Mouse (Mus musculus): ENCODE results near the gene Lrp5. TPM values are rescaled to one million over a fixed set of nuclear protein-coding genes. Genes with fewer than 3 reads are reported as not detected.

Gene Lrp5
- polyA plus RNA-seq, 1 experiment from 2014 or later: 2.3 TPM

- WGBS: 88% methylated on average over 5 of the region's 5 CpGs
Observed at GRCm38 (mm10) chr19:3631431-3631830, 54.9 kb downstream of the Lrp5 start.

GRCm38 (mm10) chr19:3630486-3630885 is 55.9 kb downstream of the Lrp5 start:
- Histone ChIP-seq H3K36me3 (ENCODE audit: control insufficient read depth, insufficient read depth) (no peaks in the 10 kb centered on the region), H3K9me3 (ENCODE audit: control insufficient read depth, low read length) (no peaks in the 10 kb centered on the region), H3K27ac (ENCODE audit: low read length) (no peak overlapping the region), H3K4me3 (replicated peaks; ENCODE audit: low read length) (no peak overlapping the region), H3K4me2 (ENCODE audit: low read length) (no peak overlapping the region), H3K27me3 (replicated peaks; ENCODE audit: control insufficient read depth, insufficient read depth, low read length) (no peaks in the 10 kb centered on the region), H3K4me1 (replicated peaks; ENCODE audit: control insufficient read depth, insufficient read depth, low read length) (no peaks in the 10 kb centered on the region), H3K9ac (replicated peaks; ENCODE audit: low read depth, low read length) (no peak overlapping the region)
- WGBS: 85% methylated on average over 5 of the region's 5 CpGs
- no peak for ATAC-seq

More at GRCm38 (mm10) chr19:3631431-3631830, 54.9 kb downstream of the Lrp5 start:
- H3K27me3 ChIP-seq (replicated peaks; ENCODE audit: control insufficient read depth, insufficient read depth, low read length): no peaks in the 10 kb centered on the region
- no peak overlapping the region for H3K9ac ChIP-seq (replicated peaks; ENCODE audit: low read depth, low read length)
- no peaks in the 10 kb centered on the region for H3K36me3 ChIP-seq (ENCODE audit: control insufficient read depth, insufficient read depth)
- no peak overlapping the region for H3K4me3 ChIP-seq (replicated peaks; ENCODE audit: low read length)
- H3K27ac ChIP-seq (ENCODE audit: low read length): no peak overlapping the region
- no peaks in the 10 kb centered on the region for H3K9me3 ChIP-seq (ENCODE audit: control insufficient read depth, low read length)
- no peak for ATAC-seq
- H3K4me1 ChIP-seq (replicated peaks; ENCODE audit: control insufficient read depth, insufficient read depth, low read length): no peaks in the 10 kb centered on the region
- H3K4me2 ChIP-seq (ENCODE audit: low read length): no peak overlapping the region

GRCm38 (mm10) chr19:3630027-3630426 is 56.3 kb downstream of the Lrp5 start:
- Histone ChIP-seq H3K4me1 (replicated peaks; ENCODE audit: control insufficient read depth, insufficient read depth, low read length) (no peaks in the 10 kb centered on the region), H3K4me2 (ENCODE audit: low read length) (no peak overlapping the region), H3K4me3 (replicated peaks; ENCODE audit: low read length) (no peak overlapping the region), H3K9ac (replicated peaks; ENCODE audit: low read depth, low read length) (no peak overlapping the region), H3K27ac (ENCODE audit: low read length) (no peak overlapping the region), H3K27me3 (replicated peaks; ENCODE audit: control insufficient read depth, insufficient read depth, low read length) (no peaks in the 10 kb centered on the region), H3K9me3 (ENCODE audit: control insufficient read depth, low read length) (no peaks in the 10 kb centered on the region), H3K36me3 (ENCODE audit: control insufficient read depth, insufficient read depth) (no peaks in the 10 kb centered on the region)
- WGBS: 95% methylated on average over 20 of the region's 20 CpGs
- ATAC-seq: no peak

- no peak overlapping the region for H3K9ac ChIP-seq (replicated peaks; ENCODE audit: low read depth, low read length)
- no peak for ATAC-seq
- no peak overlapping the region for H3K4me2 ChIP-seq (ENCODE audit: low read length)
- no peaks in the 10 kb centered on the region for H3K27me3 ChIP-seq (replicated peaks; ENCODE audit: control insufficient read depth, insufficient read depth, low read length)
- 86% methylated on average over 8 of the region's 8 CpGs for WGBS
- no peaks in the 10 kb centered on the region for H3K9me3 ChIP-seq (ENCODE audit: control insufficient read depth, low read length)
- H3K36me3 ChIP-seq (ENCODE audit: control insufficient read depth, insufficient read depth): no peaks in the 10 kb centered on the region
- H3K4me3 ChIP-seq (replicated peaks; ENCODE audit: low read length): no peak overlapping the region
- no peak overlapping the region for H3K27ac ChIP-seq (ENCODE audit: low read length)
- H3K4me1 ChIP-seq (replicated peaks; ENCODE audit: control insufficient read depth, insufficient read depth, low read length): no peaks in the 10 kb centered on the region
Observed at GRCm38 (mm10) chr19:3628223-3628622, 58.1 kb downstream of the Lrp5 start.

DNA sequence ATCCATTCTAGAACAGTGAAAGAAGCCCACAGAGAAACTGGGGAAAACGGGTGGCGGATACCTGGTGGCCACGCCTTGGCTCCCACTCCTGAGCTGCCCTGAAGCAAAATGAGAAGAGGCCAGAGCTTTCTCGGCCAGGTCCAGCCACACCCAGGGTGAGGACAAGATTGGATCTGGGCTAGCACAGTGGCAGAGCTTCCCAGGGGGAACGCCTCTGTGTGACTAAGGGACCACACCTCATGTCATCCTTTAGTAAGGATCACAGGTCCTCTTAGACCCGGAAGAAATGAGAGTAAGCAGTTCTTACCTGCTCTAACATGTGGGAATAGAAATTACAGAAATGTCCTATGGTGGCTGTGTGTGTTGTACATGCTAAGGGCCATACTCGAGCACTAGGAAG is 61.3 kb downstream of the Lrp5 start:
- no peak for ATAC-seq
- H3K36me3 ChIP-seq (ENCODE audit: control insufficient read depth, insufficient read depth): peaks cover 3% of the 10 kb centered on the region; the same call in 1 of the 2 replicates
- H3K4me1 ChIP-seq (replicated peaks; ENCODE audit: control insufficient read depth, insufficient read depth, low read length): no peaks in the 10 kb centered on the region
- WGBS: 93% methylated on average over 7 of the region's 7 CpGs
- no peak overlapping the region for H3K4me3 ChIP-seq (replicated peaks; ENCODE audit: low read length)
- H3K27me3 ChIP-seq (replicated peaks; ENCODE audit: control insufficient read depth, insufficient read depth, low read length): no peaks in the 10 kb centered on the region
- H3K9ac ChIP-seq (replicated peaks; ENCODE audit: low read depth, low read length): no peak overlapping the region
- no peaks in the 10 kb centered on the region for H3K9me3 ChIP-seq (ENCODE audit: control insufficient read depth, low read length)
- no peak overlapping the region for H3K4me2 ChIP-seq (ENCODE audit: low read length)
- H3K27ac ChIP-seq (ENCODE audit: low read length): no peak overlapping the region

DNA sequence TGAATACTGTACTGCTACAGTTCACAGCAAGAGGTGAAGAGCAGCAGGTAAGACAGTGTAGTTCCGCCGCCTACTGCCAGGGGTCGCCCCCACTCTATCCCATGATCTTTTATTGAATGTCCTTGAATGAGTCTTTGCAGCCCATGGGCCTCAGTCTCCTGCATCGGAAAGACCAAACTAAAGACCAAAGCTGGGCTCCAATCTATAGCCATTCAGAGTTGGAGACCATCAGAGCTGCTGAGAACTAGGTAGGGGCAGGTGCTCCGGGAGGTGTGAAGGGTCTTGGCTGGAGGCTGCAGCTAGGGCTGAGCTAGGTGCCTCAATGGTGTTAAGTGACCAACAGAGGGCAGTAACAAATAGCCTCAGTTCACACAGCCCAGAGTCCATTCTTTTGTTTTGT is 62.5 kb downstream of the Lrp5 start:
- Histone ChIP-seq H3K4me1 (replicated peaks; ENCODE audit: control insufficient read depth, insufficient read depth, low read length) (no peaks in the 10 kb centered on the region), H3K9me3 (ENCODE audit: control insufficient read depth, low read length) (peaks cover 3% of the 10 kb centered on the region; the same call in 1 of the 2 replicates), H3K27me3 (replicated peaks; ENCODE audit: control insufficient read depth, insufficient read depth, low read length) (no peaks in the 10 kb centered on the region), H3K36me3 (ENCODE audit: control insufficient read depth, insufficient read depth) (peaks cover 10% of the 10 kb centered on the region), H3K27ac (ENCODE audit: low read length) (no peak overlapping the region), H3K9ac (replicated peaks; ENCODE audit: low read depth, low read length) (no peak overlapping the region), H3K4me2 (ENCODE audit: low read length) (no peak overlapping the region), H3K4me3 (replicated peaks; ENCODE audit: low read length) (no peak overlapping the region)
- ATAC-seq: no peak
- 75% methylated on average over 5 of the region's 5 CpGs for WGBS

- 96% methylated on average over 4 of the region's 4 CpGs for WGBS
- Histone ChIP-seq H3K36me3 (ENCODE audit: control insufficient read depth, insufficient read depth) (peaks cover 10% of the 10 kb centered on the region), H3K9me3 (ENCODE audit: control insufficient read depth, low read length) (peaks cover 3% of the 10 kb centered on the region; the same call in 1 of the 2 replicates), H3K27ac (ENCODE audit: low read length) (no peak overlapping the region), H3K27me3 (replicated peaks; ENCODE audit: control insufficient read depth, insufficient read depth, low read length) (no peaks in the 10 kb centered on the region), H3K4me3 (replicated peaks; ENCODE audit: low read length) (no peak overlapping the region), H3K9ac (replicated peaks; ENCODE audit: low read depth, low read length) (no peak overlapping the region), H3K4me2 (ENCODE audit: low read length) (no peak overlapping the region), H3K4me1 (replicated peaks; ENCODE audit: control insufficient read depth, insufficient read depth, low read length) (no peaks in the 10 kb centered on the region)
- ATAC-seq: no peak
Observed at GRCm38 (mm10) chr19:3623294-3623693, 63.1 kb downstream of the Lrp5 start.

GRCm38 (mm10) chr19:3620871-3621270 is 65.5 kb downstream of the Lrp5 start:
- Histone ChIP-seq H3K36me3 (ENCODE audit: control insufficient read depth, insufficient read depth) (peaks cover 10% of the 10 kb centered on the region), H3K4me3 (replicated peaks; ENCODE audit: low read length) (no peak overlapping the region), H3K4me2 (ENCODE audit: low read length) (no peak overlapping the region), H3K9me3 (ENCODE audit: control insufficient read depth, low read length) (peaks cover 3% of the 10 kb centered on the region; the same call in 1 of the 2 replicates), H3K9ac (replicated peaks; ENCODE audit: low read depth, low read length) (no peak overlapping the region), H3K4me1 (replicated peaks; ENCODE audit: control insufficient read depth, insufficient read depth, low read length) (no peaks in the 10 kb centered on the region), H3K27me3 (replicated peaks; ENCODE audit: control insufficient read depth, insufficient read depth, low read length) (no peaks in the 10 kb centered on the region), H3K27ac (ENCODE audit: low read length) (no peak overlapping the region)
- 95% methylated on average over 10 of the region's 10 CpGs for WGBS
- no peak for ATAC-seq

DNA sequence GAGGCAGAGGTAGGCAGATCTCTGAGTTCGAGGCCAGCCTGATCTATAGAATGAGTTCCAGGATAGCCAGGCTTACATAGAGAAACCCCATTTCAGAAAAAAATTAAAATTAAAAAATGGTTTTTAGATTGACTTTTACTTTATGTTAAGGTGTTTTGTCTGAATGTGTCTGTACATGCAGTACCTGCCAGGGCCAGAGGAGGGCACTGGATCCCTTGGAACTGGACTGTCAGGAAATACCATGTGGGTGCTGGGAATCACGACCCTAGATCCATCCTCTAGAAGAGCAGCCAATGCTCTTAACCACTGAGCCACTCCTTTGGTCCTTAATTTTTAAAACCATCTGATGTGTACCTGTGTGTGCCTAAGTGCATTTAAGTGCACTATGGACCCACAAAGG is 67.0 kb downstream of the Lrp5 start:
- 83% methylated on average over 2 of the region's 2 CpGs for WGBS
- H3K27ac ChIP-seq (ENCODE audit: low read length): no peak overlapping the region
- no peak overlapping the region for H3K4me2 ChIP-seq (ENCODE audit: low read length)
- H3K36me3 ChIP-seq (ENCODE audit: control insufficient read depth, insufficient read depth): peaks cover 10% of the 10 kb centered on the region
- no peak overlapping the region for H3K4me3 ChIP-seq (replicated peaks; ENCODE audit: low read length)
- H3K4me1 ChIP-seq (replicated peaks; ENCODE audit: control insufficient read depth, insufficient read depth, low read length): no peaks in the 10 kb centered on the region
- ATAC-seq: no peak
- no peak overlapping the region for H3K9ac ChIP-seq (replicated peaks; ENCODE audit: low read depth, low read length)
- H3K9me3 ChIP-seq (ENCODE audit: control insufficient read depth, low read length): peaks cover 3% of the 10 kb centered on the region; the same call in 1 of the 2 replicates
- no peaks in the 10 kb centered on the region for H3K27me3 ChIP-seq (replicated peaks; ENCODE audit: control insufficient read depth, insufficient read depth, low read length)

- Histone ChIP-seq H3K9ac (replicated peaks; ENCODE audit: low read depth, low read length) (no peak overlapping the region), H3K9me3 (ENCODE audit: control insufficient read depth, low read length) (no peaks in the 10 kb centered on the region), H3K27me3 (replicated peaks; ENCODE audit: control insufficient read depth, insufficient read depth, low read length) (no peaks in the 10 kb centered on the region), H3K4me1 (replicated peaks; ENCODE audit: control insufficient read depth, insufficient read depth, low read length) (no peaks in the 10 kb centered on the region), H3K4me2 (ENCODE audit: low read length) (no peak overlapping the region), H3K36me3 (ENCODE audit: control insufficient read depth, insufficient read depth) (peaks cover 2% of the 10 kb centered on the region; the same call in 1 of the 2 replicates), H3K27ac (ENCODE audit: low read length) (no peak overlapping the region), H3K4me3 (replicated peaks; ENCODE audit: low read length) (no peak overlapping the region)
- 95% methylated on average over 10 of the region's 10 CpGs for WGBS
- no peak for ATAC-seq
Observed at GRCm38 (mm10) chr19:3613991-3614390, 72.4 kb downstream of the Lrp5 start.

Data from forebrain, embryonic 16.5 days (tissue).